Mouse (Mus musculus): ENCODE measurements around the gene Tnni1. TPM values are rescaled to one million over a fixed set of nuclear protein-coding genes. Genes with fewer than 3 reads are reported as not detected.

The Tnni1 gene
- polyA plus RNA-seq, 1 experiment from 2014 or later = 8.8 TPM

DNA sequence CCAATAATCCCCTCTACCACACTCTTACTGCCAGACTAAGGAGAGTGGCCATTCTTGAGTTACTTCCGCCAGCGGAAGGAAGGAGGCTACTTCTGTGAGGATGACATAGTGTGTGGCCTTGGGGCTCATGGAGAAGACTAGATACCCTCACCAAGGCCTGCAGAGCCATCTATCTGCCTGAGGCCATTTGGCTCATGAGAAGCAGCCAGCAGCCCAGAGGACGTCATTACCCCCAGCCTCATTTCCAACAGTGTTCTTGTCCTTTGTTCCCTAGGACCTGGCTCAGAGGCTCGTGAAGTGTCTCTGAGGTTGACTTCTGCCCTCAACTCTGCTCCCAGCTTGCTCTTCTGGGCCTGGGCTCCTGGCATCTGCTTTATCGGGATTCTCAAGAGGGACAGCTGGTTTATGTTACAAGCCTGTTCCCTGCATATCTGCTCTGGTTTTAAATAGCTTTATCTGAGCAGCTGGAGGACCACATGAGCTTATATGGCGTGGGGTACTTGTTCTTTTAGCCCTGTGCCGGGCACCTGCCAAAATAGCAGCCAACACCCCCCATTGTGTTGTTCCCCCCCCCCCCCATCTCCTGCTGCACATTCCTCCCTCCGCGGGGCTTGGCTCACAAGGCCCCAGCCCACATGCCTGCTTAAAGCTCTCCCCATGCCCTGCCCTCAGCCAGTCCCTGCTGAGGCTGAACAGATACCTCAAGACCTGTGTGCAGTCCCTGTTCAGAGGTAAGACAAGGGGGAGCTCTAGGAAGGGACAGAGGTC is 56.7 kb downstream of the Tnni1 start, which contains the start of gene Tnnt2:
TSS of gene Tnnt2 (plus strand) at position 639 of the 768 bp plus-strand sequence.
- 33% methylated on average over 9 of the region's 9 CpGs for WGBS
- H3K4me2 ChIP-seq = no peak within 1 kb of the TSS
- ATAC-seq (ENCODE audit: insufficient read depth, low FRiP score, low read depth) = 0 out of 2 replicates have a peak, but pooled peaks have one; percentile 29
- H3K4me1 ChIP-seq = peaks cover 4% of the 10 kb centered on the region; the same call in 1 of the 2 replicates
- H3K9ac ChIP-seq = no peak within 1 kb of the TSS
- H3K27ac ChIP-seq = no peak within 1 kb of the TSS; the same call in 1 of the 2 replicates
- H3K36me3 ChIP-seq = no peaks in the 10 kb centered on the region
- no peak within 1 kb of the TSS for H3K4me3 ChIP-seq (replicated peaks)
- no peaks in the 10 kb centered on the region for H3K27me3 ChIP-seq (replicated peaks)
- no peaks in the 10 kb centered on the region for H3K9me3 ChIP-seq

DNA sequence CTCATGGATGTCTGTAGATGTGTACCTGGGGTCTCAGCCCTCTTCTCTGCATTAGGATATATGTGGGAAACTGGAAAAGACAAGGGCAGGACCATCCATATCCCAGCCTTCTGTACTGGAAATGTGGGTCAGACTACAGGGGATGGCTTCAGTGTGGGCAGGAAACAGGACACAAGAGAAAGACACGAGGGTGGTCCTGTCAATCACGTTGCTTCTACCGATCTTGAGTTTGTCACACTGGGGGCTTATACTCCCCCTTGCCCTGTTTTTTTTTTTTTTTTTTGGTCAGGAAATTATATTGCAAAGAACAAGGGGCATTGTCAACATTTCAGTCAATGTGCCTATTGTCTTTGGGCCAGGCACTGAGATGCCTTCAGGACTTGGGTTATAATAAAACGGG is 59.4 kb downstream of the Tnni1 start:
- H3K27me3 ChIP-seq (replicated peaks) = no peaks in the 10 kb centered on the region
- H3K9me3 ChIP-seq = no peaks in the 10 kb centered on the region
- no peaks in the 10 kb centered on the region for H3K36me3 ChIP-seq
- ATAC-seq (ENCODE audit: insufficient read depth, low FRiP score, low read depth) = no peak
- WGBS = 63% methylated on average over 4 of the region's 4 CpGs
- H3K4me2 ChIP-seq = no peak overlapping the region
- peaks cover 4% of the 10 kb centered on the region; the same call in 1 of the 2 replicates for H3K4me1 ChIP-seq
- H3K9ac ChIP-seq = no peak overlapping the region
- no peak overlapping the region for H3K4me3 ChIP-seq (replicated peaks)
- H3K27ac ChIP-seq = no peak overlapping the region

DNA sequence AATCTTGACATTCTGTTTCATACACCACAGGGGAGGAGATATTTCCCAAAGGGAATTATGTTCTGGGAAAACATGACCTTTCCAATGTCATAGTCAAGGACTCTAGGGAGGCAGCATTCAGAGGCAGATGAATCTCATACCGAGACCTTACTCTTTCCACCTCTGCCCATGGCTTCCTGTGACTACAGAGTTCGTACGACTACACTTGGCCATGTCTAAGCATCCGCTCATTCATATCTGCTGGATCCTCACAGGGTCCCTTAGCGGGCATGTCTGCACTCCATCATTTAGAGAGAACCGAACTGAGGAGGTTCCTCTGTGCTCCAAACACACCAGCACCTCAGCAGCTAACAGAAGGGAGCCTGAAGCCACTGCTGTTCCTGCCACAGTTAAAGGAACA is 59.8 kb downstream of the Tnni1 start:
- H3K27me3 ChIP-seq (replicated peaks) = no peaks in the 10 kb centered on the region
- H3K36me3 ChIP-seq = no peaks in the 10 kb centered on the region
- peaks cover 4% of the 10 kb centered on the region; the same call in 1 of the 2 replicates for H3K4me1 ChIP-seq
- no peaks in the 10 kb centered on the region for H3K9me3 ChIP-seq
- H3K4me3 ChIP-seq (replicated peaks) = no peak overlapping the region
- H3K4me2 ChIP-seq = no peak overlapping the region
- ATAC-seq (ENCODE audit: insufficient read depth, low FRiP score, low read depth) = no peak
- H3K9ac ChIP-seq = no peak overlapping the region
- 83% methylated on average over 6 of the region's 6 CpGs for WGBS
- no peak overlapping the region for H3K27ac ChIP-seq

DNA sequence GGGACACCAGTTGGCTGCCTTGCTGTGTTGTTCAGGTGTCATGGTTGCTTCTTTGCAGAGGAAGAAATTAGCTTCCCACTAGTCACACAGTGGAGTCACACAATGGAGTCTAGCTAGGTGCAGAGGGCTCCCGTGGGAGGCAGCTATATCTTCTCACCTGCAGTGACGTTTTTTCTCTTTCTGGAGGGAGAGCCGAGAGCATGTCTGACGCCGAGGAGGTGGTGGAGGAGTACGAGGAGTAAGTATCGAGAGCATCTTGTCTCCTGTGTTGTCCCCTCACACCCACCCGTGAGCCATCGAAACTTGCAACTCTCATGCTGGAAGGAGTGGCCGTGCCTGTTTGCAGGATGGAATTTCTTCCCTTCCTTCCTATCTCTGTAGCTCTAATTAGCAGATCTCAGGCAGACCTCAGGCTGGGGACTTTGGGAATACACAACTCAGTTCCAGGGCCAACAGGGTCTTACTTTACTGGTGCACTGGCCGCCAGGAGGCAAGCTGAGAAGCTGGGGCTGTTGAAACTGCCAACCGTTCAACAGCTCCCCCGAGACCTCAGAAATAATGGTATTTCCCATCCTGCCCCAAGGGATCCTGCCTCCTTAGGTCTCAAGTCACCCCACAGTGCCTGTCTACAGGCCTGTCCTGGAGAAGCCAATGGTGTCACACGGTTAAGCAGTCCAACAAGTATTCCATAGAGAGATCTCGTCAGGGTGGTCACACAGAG is 61.6 kb downstream of the Tnni1 start:
- ATAC-seq (ENCODE audit: insufficient read depth, low FRiP score, low read depth) = no peak
- Histone ChIP-seq H3K9me3 (no peaks in the 10 kb centered on the region), H3K27me3 (replicated peaks) (no peaks in the 10 kb centered on the region), H3K36me3 (no peaks in the 10 kb centered on the region), H3K4me1 (peaks cover 4% of the 10 kb centered on the region; the same call in 1 of the 2 replicates), H3K9ac (no peak overlapping the region), H3K4me2 (no peak overlapping the region), H3K4me3 (replicated peaks) (no peak overlapping the region), H3K27ac (no peak overlapping the region)
- 67% methylated on average over 15 of the region's 15 CpGs for WGBS

DNA sequence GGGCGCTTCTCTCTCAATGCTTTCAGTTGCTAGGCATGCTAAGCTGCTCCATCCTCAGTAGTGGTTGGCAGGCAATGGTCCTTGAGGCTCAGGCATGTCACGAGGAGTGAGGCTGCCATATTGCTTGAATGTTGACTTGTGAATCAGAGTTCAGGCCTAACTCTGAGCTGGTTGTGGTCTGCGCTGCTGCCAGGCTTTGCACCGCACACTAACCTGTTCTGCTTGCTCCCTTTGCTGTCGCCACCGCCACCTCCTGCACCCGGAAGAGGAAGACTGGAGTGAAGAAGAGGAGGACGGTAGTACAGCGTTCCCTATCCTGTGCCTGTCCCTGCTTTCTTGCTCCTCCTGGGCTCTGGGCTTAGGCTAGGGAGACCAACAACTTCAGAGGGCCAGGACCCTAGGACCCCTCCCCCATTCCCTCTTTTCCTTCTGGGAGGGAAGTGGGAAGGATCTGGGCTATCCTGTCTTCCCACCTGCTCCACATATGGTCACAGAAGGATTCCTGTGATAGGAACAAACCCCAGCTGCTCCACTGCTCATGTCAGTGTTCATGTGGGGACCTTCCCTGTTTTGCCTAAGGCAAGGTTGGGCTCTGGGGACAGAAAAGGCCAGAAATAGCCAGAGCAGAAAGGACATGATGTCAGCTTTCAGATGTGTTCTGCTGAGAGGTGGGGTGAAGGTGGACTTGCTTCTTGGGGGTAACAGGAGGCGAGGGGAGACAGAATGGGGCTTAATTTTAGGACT is 64.5 kb downstream of the Tnni1 start:
- Histone ChIP-seq H3K4me3 (replicated peaks) (no peak overlapping the region), H3K4me1 (no peaks in the 10 kb centered on the region), H3K36me3 (no peaks in the 10 kb centered on the region), H3K27me3 (replicated peaks) (no peaks in the 10 kb centered on the region), H3K27ac (no peak overlapping the region), H3K9ac (no peak overlapping the region), H3K9me3 (no peaks in the 10 kb centered on the region), H3K4me2 (no peak overlapping the region)
- no peak for ATAC-seq (ENCODE audit: insufficient read depth, low FRiP score, low read depth)
- WGBS = 83% methylated on average over 10 of the region's 10 CpGs

DNA sequence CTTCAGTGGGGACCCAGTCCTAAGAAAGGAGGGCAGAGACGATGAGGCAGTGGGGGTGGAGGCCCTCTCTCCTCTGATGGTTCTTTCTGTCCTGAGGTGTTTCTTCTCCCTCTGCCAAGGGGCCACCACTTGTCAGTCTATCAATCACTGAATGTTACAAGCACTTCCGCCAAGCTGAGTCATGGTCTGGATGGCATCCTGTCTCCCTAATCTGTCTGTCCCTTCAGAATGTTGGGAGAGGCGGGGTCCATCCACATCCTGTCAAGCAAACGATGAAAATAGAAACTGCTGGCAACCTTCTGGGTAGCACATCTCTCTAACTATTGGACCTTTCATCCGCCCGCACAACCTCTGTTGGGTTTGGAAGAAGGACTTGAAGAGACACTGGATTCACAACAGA is 65.2 kb downstream of the Tnni1 start:
- 62% methylated on average over 6 of the region's 6 CpGs for WGBS
- ATAC-seq (ENCODE audit: insufficient read depth, low FRiP score, low read depth) = no peak
- Histone ChIP-seq H3K27me3 (replicated peaks) (no peaks in the 10 kb centered on the region), H3K36me3 (no peaks in the 10 kb centered on the region), H3K4me2 (no peak overlapping the region), H3K9me3 (no peaks in the 10 kb centered on the region), H3K9ac (no peak overlapping the region), H3K4me3 (replicated peaks) (no peak overlapping the region), H3K4me1 (no peaks in the 10 kb centered on the region), H3K27ac (no peak overlapping the region)

DNA sequence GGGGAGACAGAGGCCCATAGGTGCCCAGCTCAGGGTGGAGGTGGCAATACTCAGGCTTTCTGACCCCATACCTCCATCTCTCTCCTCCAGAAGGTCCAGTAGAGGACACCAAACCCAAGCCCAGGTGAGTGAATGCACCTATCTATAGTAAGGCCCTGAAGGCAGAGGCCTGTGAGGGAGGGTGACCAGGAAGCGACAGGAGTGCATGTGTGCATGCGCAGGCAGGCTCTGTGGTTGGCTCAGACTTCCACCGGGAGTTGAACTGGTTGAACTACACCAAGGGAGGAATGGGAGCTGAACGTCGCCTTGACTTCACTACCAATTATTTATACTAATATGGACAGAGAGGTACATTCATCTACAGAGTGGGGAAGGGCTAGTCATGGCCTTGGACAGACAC is 67.4 kb downstream of the Tnni1 start:
- Histone ChIP-seq H3K9ac (no peak overlapping the region), H3K4me1 (no peaks in the 10 kb centered on the region), H3K27me3 (replicated peaks) (no peaks in the 10 kb centered on the region), H3K4me3 (replicated peaks) (no peak overlapping the region), H3K27ac (no peak overlapping the region), H3K9me3 (no peaks in the 10 kb centered on the region), H3K36me3 (no peaks in the 10 kb centered on the region), H3K4me2 (no peak overlapping the region)
- ATAC-seq (ENCODE audit: insufficient read depth, low FRiP score, low read depth) = no peak
- whole genome bisulfite sequencing = 71% methylated on average over 5 of the region's 5 CpGs

DNA sequence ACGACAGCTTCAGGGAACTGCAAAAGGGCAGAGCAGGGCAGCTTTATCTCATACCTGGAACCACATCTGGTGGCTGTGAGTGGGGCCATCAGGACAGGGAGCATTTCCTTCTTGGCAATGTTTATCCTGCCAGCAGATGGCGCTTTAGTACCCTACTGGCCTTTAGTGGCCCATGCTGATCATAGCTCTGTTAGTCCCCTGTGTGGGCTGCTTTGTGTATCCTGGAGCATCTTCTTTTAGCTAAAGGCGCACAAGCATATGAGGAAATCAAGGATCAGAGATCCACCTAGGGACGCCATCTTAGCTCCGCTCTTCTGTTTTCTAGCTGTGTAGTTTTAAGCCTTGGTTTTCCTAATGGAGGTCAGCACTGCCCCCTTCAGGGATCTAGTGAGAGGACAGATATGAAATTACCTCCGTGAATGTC is 67.9 kb downstream of the Tnni1 start:
- ATAC-seq (ENCODE audit: insufficient read depth, low FRiP score, low read depth) = no peak
- Histone ChIP-seq H3K4me1 (no peaks in the 10 kb centered on the region), H3K9me3 (no peaks in the 10 kb centered on the region), H3K36me3 (no peaks in the 10 kb centered on the region), H3K9ac (no peak overlapping the region), H3K27ac (no peak overlapping the region), H3K4me2 (no peak overlapping the region), H3K4me3 (replicated peaks) (no peak overlapping the region), H3K27me3 (replicated peaks) (no peaks in the 10 kb centered on the region)
- 33% methylated on average over 6 of the region's 6 CpGs for WGBS

DNA sequence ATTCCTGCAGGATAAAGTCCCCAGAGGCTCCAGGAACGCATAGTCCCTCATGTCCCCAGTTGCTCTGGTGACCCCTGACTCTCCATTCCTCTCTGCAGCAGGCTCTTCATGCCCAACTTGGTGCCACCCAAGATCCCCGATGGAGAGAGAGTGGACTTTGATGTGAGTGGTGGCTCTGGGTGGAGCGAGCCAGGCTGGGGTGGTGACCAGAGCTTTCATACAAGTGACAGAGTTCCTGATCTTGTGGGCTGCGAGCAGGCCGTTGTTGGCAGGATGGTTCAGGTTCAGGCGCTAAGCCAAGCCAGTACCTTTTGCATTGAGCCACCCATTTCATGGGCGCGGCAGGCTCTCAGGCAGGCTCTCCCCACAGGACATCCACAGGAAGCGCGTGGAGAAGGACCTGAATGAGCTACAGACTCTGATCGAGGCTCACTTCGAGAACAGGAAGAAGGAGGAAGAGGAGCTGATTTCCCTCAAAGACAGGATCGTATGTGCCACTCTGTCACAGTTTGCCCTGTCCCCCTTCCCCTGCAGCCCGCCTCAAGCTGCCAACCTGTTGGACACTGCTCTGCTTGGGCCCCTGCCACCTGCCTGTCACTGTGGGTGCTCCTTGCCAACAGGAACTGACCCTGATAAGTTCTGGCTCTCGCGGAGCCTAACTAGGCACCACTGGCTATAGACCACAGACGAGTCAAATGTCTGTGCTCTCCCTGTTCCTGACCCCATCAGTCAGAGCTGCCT is 68.5 kb downstream of the Tnni1 start:
- Histone ChIP-seq H3K4me2 (no peak overlapping the region), H3K4me3 (replicated peaks) (no peak overlapping the region), H3K4me1 (peaks cover 6% of the 10 kb centered on the region; the same call in 1 of the 2 replicates), H3K9ac (no peak overlapping the region), H3K9me3 (no peaks in the 10 kb centered on the region), H3K27me3 (replicated peaks) (no peaks in the 10 kb centered on the region), H3K36me3 (no peaks in the 10 kb centered on the region), H3K27ac (no peak overlapping the region)
- WGBS = 78% methylated on average over 17 of the region's 17 CpGs
- no peak for ATAC-seq (ENCODE audit: insufficient read depth, low FRiP score, low read depth)

DNA sequence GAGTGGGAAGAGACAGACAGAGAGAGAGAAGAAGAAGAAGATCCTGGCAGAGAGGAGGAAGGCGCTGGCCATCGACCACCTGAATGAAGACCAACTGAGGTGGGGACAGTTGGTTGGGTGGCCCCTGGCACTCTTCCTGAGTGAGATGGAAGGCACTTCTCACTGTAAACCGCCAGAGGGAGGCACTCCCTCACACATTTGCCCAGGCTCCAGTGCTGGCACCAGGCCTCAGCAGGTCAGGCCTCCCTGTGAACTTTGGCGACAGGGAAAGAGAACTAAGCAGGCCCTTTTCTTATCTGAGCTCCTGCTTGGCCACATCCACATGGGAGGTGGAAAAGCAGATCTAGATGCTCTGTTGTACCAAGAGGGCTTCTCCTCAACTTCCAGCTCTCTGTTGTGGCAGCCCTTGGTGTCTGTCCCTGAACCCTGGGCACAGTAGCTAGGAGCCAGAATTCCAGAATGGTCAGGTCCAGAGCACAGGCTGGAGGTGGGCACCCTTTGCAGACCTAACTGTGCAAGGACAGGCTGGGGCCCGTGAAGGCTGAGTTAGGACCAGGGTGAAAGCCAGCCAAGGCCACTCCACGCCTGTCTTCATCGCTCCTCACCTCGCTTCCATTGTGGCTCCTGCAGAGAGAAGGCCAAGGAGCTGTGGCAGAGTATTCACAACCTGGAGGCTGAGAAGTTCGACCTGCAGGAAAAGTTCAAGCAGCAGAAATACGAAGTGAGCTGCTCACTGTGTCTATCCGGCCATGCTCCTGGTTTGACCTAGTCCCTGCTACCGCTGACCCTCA is 71.7 kb downstream of the Tnni1 start:
- H3K9ac ChIP-seq = no peak overlapping the region
- no peak for ATAC-seq (ENCODE audit: insufficient read depth, low FRiP score, low read depth)
- H3K27me3 ChIP-seq (replicated peaks) = 0 out of 2 replicates have a peak, but pooled peaks cover 3% of the 10 kb centered on the region
- 66% methylated on average over 12 of the region's 12 CpGs for WGBS
- no peak overlapping the region for H3K4me3 ChIP-seq (replicated peaks)
- H3K36me3 ChIP-seq = no peaks in the 10 kb centered on the region
- H3K4me1 ChIP-seq = peaks cover 9% of the 10 kb centered on the region; the same call in 1 of the 2 replicates
- H3K27ac ChIP-seq = peak overlapping the region; percentile 13; the same call in 1 of the 2 replicates
- H3K4me2 ChIP-seq = no peak overlapping the region
- H3K9me3 ChIP-seq = no peaks in the 10 kb centered on the region
